Mouse (Mus musculus) thymus, postnatal 0 days (tissue): Measurements from ENCODE around the gene Alpl. TPM values are rescaled to one million over a fixed set of nuclear protein-coding genes. Genes with fewer than 3 reads are reported as not detected.

Experiments used
- DNase-seq: peaks from one replicate; pipeline ENCODE4 v3.0.0-alpha.2; 2015; ENCODE audit warnings: low spot score
- polyA plus RNA-seq: library from polyadenylated mRNA; unstranded; fragments of >200 nt; fragmentation: Nextera tagmentation; extraction: Ambion mirVana; gene quantifications from 2 replicates; pipeline ENCODE4 v1.2.1, GENCODE M21; 2015

The Alpl gene
- polyA plus RNA-seq, 1 experiment from 2014 or later: 1.4 TPM

DNA sequence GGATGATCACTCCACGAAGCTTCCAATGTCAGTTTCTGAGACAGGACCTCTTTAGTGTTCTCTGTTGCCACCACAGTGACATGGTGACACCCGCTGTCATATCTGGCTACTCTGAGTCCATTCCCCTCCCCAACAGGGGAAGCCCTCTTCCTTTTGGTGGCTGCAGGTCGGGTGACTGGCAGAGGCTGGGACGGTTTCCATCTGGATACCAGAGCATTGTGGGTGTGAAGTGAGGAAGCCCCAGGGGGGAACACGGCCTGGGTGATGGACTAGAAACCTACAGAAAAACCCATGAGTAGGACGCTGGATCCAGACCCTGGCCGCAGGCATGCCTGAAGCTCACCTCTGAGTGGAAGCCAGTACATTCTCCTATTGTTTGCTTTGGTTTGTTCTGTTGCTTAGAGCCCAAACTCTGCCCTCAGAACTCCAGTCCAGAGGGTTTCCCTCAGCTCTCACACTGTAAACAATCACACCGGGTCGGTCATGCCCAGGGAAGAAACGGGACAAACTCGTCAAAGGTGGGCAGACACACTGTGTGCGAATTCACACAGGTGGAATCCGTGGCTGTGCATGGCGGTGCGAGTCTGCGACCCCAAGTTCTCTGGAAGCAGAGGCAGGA is 23.6 kb downstream of the Alpl start:
- DNase-seq: no peak

DNA sequence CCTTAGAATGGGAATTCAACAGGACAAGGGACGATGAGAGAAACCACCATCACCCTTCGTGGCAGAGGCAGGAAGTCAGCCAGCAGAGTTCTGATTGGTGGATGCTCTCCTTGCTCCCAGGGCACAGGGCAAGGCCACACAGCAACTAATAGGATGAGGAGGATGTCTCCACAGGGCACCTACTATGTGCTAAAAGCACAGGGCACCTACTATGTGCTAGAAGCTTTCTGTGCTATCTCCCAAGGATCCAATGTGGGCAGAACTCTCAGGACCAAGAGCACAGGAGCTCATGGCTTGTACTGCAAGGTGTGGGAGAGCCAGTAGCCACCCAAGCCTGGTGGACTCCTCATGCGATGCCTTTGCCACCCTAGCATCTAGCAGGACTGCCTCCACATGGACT is 24.4 kb downstream of the Alpl start:
- no peak for DNase-seq

DNA sequence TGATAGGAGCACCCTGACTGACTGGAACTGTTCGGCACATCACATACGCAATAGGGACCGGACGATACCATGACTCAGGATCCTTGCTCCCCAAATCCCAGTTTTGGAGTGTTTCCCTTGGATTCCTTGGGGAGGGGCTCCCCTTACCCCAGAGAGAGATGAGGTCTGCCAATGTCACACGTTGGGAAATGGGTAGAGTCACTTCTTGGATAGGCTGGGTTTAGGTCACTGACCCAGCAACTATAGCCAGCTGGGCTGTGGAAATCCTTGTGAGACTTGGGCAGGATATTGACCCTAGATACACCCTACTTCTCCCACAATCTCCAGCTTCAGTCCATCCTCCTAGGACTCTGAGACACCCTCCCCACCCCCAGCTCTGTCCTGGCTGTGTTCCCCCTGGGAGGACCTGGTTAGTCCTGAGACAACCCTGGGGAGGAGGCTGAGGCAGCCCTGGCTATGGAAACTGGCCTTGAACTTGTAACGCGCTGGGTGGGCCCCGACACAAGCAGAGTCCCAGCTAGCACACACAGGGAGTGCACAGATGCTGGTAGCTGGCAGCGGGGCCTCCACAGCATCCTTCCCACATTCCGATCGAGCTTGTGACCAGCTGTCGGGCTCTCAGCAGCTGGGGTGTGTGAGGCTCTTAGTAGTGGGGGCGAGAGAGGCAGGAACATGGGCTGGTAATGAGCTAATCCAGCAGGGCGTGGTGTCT is 25.1 kb downstream of the Alpl start:
- DNase-seq: no peak

DNA sequence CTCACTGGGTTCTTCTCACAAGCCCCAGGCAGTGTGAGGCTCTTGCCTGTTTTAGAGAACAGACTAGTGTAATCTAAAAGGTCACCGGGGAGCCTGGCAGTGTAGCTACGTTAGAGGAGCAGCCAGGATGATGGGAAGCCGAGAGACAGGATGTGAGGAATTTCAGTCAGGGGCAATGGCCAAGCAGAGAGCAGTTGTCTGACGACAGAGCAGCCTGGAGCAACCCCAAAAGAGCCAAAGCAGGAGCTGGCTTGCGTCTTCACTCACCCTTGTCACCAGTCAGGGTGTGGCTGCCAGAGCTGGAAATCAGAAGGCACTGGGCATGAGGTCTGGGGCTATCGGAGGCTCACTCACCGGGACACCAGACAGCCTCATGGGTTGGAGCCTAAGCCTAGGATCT is 26.5 kb downstream of the Alpl start:
- no peak for DNase-seq

DNA sequence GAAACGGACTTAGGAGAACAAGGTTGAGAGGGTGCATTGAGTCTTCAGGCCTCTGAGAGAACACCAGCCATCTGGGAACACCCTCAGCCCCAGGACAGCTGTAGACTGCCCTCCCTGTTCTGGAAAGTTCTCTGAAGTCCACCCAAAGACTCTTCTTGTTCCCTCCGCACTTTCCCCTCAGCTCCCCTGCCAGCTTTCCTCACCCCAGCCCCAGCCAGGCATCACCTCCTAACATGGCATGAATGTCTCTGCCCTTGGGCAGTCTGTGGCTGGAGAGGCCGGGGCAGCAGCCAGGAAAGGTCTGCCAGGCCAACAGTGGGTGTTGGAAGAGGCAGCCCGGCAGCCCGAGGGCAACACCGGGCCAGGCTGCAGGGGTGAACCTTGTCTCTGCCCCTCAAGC is 27.4 kb downstream of the Alpl start:
- no peak for DNase-seq

DNA sequence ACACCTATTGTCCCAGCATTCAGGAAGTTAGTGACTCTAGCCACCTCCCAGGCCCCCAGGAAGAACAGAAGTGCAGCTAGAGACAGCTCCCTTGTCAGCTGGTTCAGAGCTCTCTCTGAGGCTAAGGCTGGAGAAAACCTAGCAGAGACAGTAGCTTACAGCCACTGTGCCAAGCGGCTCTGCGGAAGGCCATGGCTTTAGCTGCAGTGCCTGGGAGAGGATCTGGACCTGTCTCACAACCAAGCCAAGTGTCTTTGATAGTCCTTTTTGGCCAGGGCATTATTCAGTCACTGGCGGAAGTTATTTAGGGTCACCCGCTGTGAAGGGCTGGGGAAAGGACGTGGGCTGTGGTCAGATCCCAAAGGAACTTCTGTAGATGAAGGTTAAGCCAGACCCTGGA is 27.8 kb downstream of the Alpl start:
- DNase-seq: no peak

DNA sequence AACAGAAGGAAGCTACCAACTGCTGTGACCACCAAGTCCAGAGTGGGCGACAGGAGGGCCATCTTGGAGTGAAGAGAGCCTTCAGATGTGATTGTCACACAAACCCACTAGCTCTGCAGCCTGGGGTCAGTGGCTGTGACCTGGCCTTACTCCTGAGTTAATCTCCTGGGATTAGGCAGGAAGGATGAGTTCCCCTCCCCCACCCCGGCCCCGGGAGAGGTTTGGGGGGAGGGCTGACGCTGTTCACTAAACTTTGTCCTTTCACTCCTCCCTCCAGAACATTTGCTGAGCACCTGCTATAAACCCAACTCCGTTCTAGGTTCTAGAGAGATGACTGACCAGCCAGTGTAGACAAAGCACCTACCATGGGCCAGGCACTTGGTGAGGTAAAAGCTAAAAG is 29.8 kb downstream of the Alpl start:
- no peak for DNase-seq

DNA sequence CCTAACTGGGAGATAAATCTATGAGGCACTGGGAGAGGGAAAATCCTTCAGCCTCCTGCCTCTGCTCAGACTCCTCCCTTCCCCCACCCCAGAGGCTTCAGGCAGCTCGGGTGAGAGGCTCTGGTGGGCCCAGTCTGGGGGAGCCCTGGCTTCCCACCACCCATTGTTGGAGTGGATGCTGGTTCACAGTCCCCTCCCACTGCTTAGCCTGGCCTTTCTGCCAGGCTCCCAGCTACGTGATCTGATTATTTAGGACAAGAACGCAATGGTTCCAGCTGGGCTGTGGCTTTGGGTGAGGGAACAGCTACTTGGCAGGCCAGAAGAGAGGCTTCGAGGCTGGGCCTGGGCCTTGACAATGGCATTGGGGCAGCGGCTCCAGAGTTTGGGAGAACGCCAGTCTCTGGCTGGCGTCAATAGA is 30.6 kb downstream of the Alpl start:
- no peak for DNase-seq

DNA sequence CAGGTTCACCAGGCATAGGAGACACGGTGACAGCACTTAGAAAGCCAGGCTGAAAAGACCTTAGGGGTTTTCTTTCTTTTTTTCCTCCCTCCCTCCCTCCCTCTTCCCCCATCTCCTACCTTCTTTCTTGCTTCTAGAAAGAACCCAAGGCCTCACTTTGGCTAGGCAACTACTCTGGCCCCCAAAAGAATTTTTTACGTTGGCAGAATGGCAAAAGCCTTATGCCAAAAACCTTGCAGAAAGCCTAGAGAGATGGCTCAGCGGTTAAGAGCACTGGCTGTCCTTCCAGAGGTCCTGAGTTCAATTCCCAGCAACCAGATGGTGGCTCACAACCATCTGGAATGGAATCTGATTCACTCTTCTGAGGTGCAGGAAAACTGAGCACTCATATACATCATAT is 31.6 kb downstream of the Alpl start:
- DNase-seq: no peak

DNA sequence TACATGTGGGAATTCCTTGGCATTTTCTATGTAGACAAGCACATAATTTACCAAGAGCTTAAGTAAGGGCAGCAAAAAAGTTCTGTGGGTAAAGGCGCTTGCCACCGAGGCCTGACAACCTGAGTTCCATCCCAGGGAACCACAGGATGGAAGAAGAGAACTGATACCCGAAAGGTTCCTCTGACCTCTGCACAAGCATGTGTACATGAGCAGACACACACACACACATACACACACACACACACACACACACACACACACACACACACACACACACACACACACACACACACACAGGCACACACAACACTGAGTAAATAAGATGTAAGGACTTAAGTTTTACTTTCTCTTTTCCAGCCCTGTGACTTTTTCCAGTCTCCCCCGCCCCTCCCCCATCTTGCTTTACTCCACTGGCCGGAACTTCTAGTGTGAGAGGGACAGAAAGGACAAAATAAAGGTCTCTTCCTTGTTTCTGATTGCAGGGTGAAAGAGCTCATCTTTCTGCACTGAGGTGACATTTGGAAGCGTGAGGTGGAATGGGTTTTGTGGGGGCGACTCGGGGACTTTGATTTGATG is 32.2 kb downstream of the Alpl start:
- DNase-seq: no peak

DNA sequence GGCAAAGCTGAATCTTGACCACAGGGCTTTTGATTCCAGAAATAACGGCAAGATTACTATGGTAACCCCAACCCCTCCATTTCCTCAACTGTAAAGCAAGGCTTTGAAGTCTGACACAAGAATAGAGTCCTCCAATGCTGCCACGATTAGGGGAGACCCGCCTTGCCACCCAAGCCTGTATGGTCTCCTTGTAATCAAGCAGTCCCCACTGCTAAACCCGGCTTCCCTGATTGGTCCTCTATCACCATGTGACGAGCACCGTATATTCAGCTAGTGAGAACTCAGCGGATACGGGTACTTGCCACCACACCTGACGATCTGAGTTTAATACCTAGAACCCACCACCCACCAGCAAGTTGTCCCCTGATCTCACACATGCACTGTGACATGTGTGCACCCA is 33.3 kb downstream of the Alpl start:
- DNase-seq: no peak

DNA sequence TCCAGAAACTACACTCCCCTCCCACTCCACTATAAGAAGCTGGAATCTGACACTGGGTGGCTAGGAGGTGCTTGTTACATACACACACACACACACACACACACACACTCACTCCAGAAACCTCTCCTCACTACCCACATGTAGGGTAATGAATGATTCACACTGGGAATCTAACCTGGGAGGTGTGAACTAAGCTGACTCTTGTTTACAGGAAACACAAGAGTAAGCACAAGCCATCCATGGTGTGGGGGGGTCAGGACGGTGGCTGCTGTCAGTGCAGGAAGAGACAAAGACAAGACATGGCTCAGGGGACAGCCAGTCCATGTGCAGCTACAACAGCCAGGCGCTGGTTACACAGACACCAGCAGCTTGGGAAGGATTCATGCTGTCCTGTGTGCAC is 41.7 kb downstream of the Alpl start:
- no peak for DNase-seq

DNA sequence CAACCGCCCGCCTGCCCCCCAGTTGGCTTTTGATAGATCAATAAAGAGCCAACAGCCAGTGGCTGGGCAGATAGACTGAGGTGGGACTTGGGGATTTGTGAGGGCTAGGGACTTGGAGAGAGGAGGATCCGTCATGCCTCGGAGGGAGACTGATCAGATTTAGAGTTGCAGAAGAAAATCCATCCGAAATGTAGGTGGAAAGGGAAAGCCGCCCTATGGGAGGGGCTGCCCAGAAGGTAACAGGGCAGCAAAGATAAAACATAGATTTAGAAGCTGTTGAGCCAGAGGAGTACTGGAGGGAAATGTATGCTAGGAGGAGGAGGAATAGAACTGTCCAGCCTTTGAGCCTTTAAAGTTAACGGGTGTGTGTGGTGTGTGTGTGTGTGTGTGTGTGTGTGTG is 43.0 kb downstream of the Alpl start:
- no peak for DNase-seq

DNA sequence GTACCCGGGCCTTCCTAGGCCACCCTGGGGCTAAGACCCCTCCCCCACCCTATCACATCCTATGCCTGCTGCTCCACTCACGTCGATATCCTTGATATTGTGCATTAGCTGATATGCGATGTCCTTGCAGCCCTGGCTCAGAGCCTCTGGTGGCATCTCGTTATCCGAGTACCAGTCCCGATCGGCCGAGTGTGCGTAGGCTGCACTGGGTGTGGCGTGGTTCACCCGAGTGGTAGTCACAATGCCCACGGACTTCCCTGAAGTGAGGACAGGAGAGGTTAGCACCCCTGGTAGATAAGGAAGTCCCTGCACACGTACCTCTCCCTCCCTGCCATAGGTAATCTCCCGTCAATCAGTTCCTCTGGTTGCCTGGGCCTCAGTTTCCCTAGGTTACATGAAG is 43.7 kb downstream of the Alpl start:
- no peak for DNase-seq

DNA sequence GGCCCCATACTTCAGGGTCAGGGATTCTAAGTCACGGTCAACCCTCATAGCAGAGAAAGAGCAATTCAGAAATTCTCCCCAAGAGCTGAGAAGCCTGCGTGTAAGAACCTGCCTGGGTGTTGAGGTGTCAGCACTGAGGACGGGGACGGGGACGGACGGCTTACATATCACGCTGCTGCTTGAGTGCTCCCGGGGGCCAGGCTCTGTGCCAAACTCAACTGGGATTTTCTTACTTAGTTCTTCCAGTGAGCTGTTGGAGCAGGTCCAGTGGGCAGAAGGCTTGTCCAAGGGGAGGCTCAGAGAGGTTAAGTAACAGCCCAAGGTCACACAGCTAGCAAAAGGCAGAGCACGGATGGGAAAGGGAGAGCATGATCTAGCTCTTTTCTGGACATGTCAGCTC is 44.5 kb downstream of the Alpl start:
- DNase-seq: no peak

DNA sequence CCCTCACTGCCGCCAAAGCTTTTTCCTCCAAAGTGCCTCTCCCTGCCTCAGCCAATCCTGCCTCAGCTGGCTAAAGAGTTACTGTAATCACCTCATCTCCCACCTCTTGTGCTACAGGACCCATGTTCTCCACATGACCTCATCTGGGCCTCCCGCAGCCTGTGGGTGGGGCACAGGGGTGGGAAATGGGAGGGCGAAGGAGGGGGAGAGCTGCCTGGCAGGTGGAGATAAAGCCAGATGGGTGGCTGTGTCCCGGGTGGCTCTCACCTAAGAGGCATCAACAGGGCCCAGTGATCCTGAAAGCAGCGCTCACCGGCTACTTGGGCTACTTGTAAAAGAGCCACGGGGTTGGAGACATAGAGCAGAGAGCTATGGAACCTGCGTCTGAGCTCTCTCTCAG is 44.9 kb downstream of the Alpl start:
- DNase-seq: no peak

DNA sequence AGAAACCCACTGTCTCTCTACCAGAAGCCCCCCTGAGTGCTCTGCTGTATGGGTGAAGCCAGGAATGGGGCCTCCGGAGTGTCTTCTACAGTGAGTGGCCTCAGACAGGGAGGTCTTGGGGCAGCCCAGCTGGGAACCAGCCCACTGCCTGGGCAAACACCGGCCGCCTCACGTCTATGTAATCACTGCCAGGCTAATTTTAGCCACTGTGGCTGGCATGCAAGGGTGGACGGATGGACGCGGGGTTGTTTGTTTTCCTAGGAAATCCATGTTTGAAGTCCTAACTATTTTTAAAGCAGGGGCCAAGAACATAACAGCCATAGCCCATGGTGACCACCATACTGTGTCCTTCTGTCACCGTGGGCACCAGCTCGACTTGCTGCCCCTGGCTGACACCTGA is 46.1 kb downstream of the Alpl start:
- no peak for DNase-seq

DNA sequence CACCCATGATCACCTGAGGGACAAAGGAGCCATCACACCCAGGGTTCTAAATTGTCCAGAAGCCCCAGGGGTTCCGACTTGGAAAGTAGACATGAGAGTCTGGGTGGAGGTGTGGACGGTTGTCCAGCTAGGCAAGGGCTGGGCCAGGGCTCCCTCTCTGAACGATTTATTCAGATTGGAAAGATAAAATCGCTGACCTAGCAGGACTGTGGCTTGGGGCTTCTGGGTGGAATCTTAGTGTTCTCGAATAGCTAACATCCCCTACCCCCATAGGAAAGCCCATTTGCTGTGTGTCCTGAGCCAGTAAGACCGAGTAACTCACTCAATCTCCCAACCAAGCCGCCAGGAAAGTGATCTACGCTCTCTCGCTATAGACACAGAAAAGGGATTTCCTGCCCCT is 46.5 kb downstream of the Alpl start:
- no peak for DNase-seq

DNA sequence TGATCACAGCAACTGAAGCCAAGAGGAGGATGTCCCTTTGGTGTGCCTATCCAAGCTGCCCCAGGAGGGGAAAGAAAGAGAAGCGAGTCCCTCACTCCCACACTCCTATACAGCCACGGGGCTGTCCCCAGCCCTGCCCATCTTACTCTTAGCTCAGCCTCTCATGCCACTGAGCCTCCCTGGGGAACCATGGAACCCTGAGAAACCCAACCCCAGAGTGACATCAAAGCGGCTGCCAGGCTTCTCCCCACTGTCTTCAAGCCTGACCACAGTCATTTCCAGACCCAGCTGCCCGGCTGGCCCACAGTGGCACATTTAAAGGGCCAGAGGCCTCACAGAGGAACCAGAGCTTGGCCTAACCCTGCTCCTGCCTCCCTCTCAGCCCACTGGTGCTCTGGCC is 47.5 kb downstream of the Alpl start:
- DNase-seq: no peak

DNA sequence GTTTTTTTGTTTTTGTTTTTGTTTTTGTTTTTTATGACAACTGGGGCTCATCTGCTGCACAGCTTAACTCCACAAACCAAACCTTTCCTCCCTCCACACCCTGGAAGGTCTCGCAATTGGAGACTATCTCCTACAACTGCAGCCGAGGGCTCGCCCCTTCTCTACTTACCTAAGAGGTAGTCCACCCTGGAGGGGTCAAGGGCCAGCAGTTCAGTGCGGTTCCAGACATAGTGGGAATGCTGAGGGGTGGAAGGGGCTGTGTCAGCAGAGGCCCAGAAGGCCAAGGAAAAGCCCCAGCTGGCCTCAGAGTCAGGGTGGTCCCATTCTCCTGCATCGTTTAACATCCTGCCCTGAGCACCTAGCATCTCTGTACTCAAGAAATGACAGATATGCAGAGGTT is 48.6 kb downstream of the Alpl start:
- DNase-seq: no peak

DNA sequence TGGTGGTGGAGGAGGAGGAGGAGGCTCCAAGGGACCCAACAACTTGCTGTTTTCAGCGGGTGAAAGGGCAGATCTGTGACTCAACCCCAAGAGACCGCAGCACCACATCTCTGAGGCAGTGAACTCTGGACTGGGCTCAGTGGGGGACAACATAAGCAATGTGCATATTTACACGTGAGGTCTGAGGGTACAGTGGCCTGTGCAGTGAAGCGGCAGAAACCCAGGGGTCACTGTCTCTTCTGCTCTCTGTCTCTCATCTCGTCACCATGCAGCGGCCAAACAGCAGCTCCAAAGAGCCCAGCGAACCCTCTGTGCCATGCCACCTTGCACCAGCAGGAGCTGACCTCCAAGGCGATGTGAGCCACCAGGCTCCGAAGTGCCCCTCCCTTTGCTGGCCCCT is 49.1 kb downstream of the Alpl start:
- DNase-seq: no peak

DNA sequence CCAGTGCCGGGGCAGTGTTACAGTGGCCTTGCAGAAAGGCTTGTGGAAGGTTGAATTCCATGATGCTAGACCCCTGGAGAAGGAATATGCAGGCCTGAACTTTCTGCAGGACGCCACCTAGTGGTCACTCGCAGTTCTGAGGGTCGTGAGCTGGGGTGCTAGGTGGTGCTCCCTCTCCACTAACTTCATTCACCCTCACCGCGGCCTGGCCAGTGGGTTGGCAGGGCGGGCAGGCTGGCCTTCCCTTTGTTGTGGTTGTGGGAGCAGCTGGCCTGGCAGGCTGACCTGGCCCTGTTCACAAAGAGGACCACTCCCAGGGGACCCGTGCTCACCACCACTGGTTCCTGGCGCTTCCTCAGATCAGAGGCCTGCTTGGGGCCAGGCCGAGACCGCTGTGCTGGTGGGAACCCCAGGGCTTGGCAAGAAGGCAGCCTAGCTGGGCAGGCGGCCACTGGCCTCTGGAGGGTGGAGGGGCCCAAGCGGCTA is 51.7 kb downstream of the Alpl start:
- no peak for DNase-seq

DNA sequence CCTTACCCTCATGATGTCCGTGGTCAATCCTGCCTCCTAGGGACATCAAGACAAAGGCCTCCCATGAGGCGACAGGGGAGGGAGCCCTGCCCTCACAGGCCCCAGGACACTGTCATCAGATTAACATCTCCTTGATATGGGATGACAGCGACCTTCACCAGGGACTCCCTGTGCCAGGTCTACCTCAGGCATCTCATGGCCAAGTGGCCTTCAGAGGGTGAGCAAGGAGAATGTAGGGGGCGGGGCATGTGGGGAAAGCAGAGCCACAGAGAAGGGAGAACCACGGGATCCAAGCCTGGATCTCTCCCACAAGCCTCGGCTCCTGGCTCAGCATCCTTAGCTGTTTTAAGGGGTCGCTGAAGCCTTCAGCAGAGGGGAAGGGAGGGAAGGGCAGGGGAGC is 52.4 kb downstream of the Alpl start:
- no peak for DNase-seq
